Mouse (Mus musculus) forebrain, embryonic 10.5 days (tissue): ENCODE measurements around the gene Olfr305. TPM values are rescaled to one million over a fixed set of nuclear protein-coding genes. Genes with fewer than 3 reads are reported as not detected.
"Not testable (repeated sequence)": the region's sequence is repeated elsewhere in the genome, so short reads cannot be mapped to it uniquely, and the experiment has no call there.

Source experiments
- DNase-seq: peaks from one replicate; pipeline ENCODE4 v3.0.0-alpha.2; 2017; ENCODE audit warnings: low spot score; ENCODE audit errors: extremely low spot score
- H3K27ac ChIP-seq: fragments of 300-500 bp; sonication (generic); 2 replicates; pipeline ENCODE4 v1.5.1; 2016; ENCODE audit warnings: mild to moderate bottlenecking
- H3K27me3 ChIP-seq: fragments of 300-500 bp; sonication (generic); 2 replicates; pipeline ENCODE4 v1.6.1; 2016; ENCODE audit warnings: mild to moderate bottlenecking; ENCODE audit not compliant: poor library complexity, severe bottlenecking
- H3K36me3 ChIP-seq: fragments of 300-500 bp; sonication (generic); replicated peaks from 2 replicates; pipeline ENCODE4 v1.6.1; 2016; ENCODE audit warnings: mild to moderate bottlenecking, moderate library complexity
- H3K4me1 ChIP-seq: fragments of 300-500 bp; sonication (generic); 2 replicates; pipeline ENCODE4 v1.6.1; 2016
- H3K4me3 ChIP-seq: fragments of 300-500 bp; sonication (generic); 2 replicates; pipeline ENCODE4 v1.5.1; 2016; ENCODE audit warnings: mild to moderate bottlenecking, moderate library complexity
- H3K9me3 ChIP-seq: fragments of 300-500 bp; sonication (generic); 2 replicates; pipeline ENCODE4 v1.6.1; 2016; ENCODE audit warnings: mild to moderate bottlenecking, moderate library complexity
- WGBS: fragments of 180-500 bp; shearing (Covaris S2); methylation state at CpG from one replicate; pipeline ENCODE4 v1.1.7; 2016; 5-methylcytosine and 5-hydroxymethylcytosine counted together
- polyA plus RNA-seq: library from polyadenylated mRNA; unstranded; fragments of >200 nt; fragmentation: Nextera tagmentation; extraction: Ambion mirVana; gene quantifications from 2 replicates; pipeline ENCODE4 v1.2.1, GENCODE M21; 2016

Olfr305 gene
- polyA plus RNA-seq: not detected in 2 replicates

GRCm38 (mm10) chr7:86366828-86367227 lies at the start of gene Olfr305:
Olfr305 (minus strand) TSS chr7:86366928.
- Histone ChIP-seq H3K27me3 (no peaks in the 10 kb centered on the region), H3K27ac (no peak within 1 kb of the TSS), H3K4me1 (no peaks in the 10 kb centered on the region), H3K9me3 (no peaks in the 10 kb centered on the region), H3K4me3 (no peak within 1 kb of the TSS), H3K36me3 (no peaks in the 10 kb centered on the region)
- 85% methylated on average over 1 of the region's 1 CpGs for WGBS
- no peak for DNase-seq

GRCm38 (mm10) chr7:86403546-86403945 lies 36.8 kb upstream of the Olfr305 start, which contains the start of gene Olfr301:
Olfr301 (plus strand) TSS chr7:86403846.
- no peaks in the 10 kb centered on the region for H3K4me1 ChIP-seq
- H3K27me3 ChIP-seq: no peaks in the 10 kb centered on the region
- no peaks in the 10 kb centered on the region for H3K9me3 ChIP-seq
- no peak within 1 kb of the TSS for H3K4me3 ChIP-seq
- 88% methylated on average over 2 of the region's 2 CpGs for WGBS
- H3K27ac ChIP-seq: no peak within 1 kb of the TSS
- no peaks in the 10 kb centered on the region for H3K36me3 ChIP-seq
- no peak for DNase-seq

GRCm38 (mm10) chr7:86397689-86398088 lies 31.0 kb upstream of the Olfr305 start, which contains the start of gene Olfr303:
Olfr303 (minus strand) TSS chr7:86397789.
- Histone ChIP-seq H3K27ac (no peak within 1 kb of the TSS), H3K4me1 (no peaks in the 10 kb centered on the region), H3K27me3 (no peaks in the 10 kb centered on the region), H3K4me3 (no peak within 1 kb of the TSS), H3K36me3 (no peaks in the 10 kb centered on the region), H3K9me3 (no peaks in the 10 kb centered on the region)
- no peak for DNase-seq

- no peaks in the 10 kb centered on the region for H3K36me3 ChIP-seq
- H3K4me3 ChIP-seq: no peak within 1 kb of the TSS
- 73% methylated on average over 1 of the region's 1 CpGs for WGBS
- no peaks in the 10 kb centered on the region for H3K27me3 ChIP-seq
- no peak for DNase-seq
- no peak within 1 kb of the TSS for H3K27ac ChIP-seq
- no peaks in the 10 kb centered on the region for H3K9me3 ChIP-seq
- no peaks in the 10 kb centered on the region for H3K4me1 ChIP-seq
Measured at GRCm38 (mm10) chr7:86386558-86386957, 19.8 kb upstream of the Olfr305 start, which contains the start of gene Olfr304. Olfr304 (minus strand) TSS chr7:86386658.

GRCm38 (mm10) chr7:86385769-86386168 lies 19.0 kb upstream of the Olfr305 start:
- DNase-seq: no peak
- Histone ChIP-seq H3K9me3 (no peaks in the 10 kb centered on the region), H3K4me1 (no peaks in the 10 kb centered on the region), H3K36me3 (no peaks in the 10 kb centered on the region), H3K27ac (no peak overlapping the region), H3K4me3 (no peak overlapping the region), H3K27me3 (no peaks in the 10 kb centered on the region)
- 79% methylated on average over 3 of the region's 3 CpGs for WGBS

GRCm38 (mm10) chr7:86346296-86346695 lies 20.4 kb downstream of the Olfr305 start:
- not testable (repeated sequence) for H3K9me3 ChIP-seq, H3K27ac ChIP-seq, H3K4me1 ChIP-seq, H3K36me3 ChIP-seq, H3K4me3 ChIP-seq, DNase-seq, H3K27me3 ChIP-seq
- 95% methylated on average over 9 of the region's 9 CpGs for WGBS

GRCm38 (mm10) chr7:86344253-86344652 lies 22.5 kb downstream of the Olfr305 start:
- Histone ChIP-seq H3K9me3 (no peaks in the 10 kb centered on the region; the same call in 1 of the 2 replicates), H3K4me3 (no peak overlapping the region), H3K27ac (no peak overlapping the region), H3K4me1 (no peaks in the 10 kb centered on the region), H3K36me3 (no peaks in the 10 kb centered on the region), H3K27me3 (no peaks in the 10 kb centered on the region)
- DNase-seq: no peak
- 70% methylated on average over 3 of the region's 3 CpGs for WGBS

- Histone ChIP-seq H3K9me3 (no peaks in the 10 kb centered on the region), H3K27ac (no peak overlapping the region), H3K36me3 (no peaks in the 10 kb centered on the region), H3K27me3 (no peaks in the 10 kb centered on the region), H3K4me1 (no peaks in the 10 kb centered on the region), H3K4me3 (no peak overlapping the region)
- no peak for DNase-seq
- WGBS: 83% methylated on average over 14 of the region's 14 CpGs
Measured at GRCm38 (mm10) chr7:86342881-86343565, 23.7 kb downstream of the Olfr305 start.

- WGBS: 84% methylated on average over 1 of the region's 1 CpGs
Measured at GRCm38 (mm10) chr7:86337486-86337885, 29.2 kb downstream of the Olfr305 start, which contains the start of gene Olfr307. Olfr307 (minus strand) TSS chr7:86337586.

GRCm38 (mm10) chr7:86325530-86325929 lies 41.2 kb downstream of the Olfr305 start, which contains the start of gene Olfr308:
Olfr308 (minus strand) TSS chr7:86325630.
- H3K27me3 ChIP-seq: no peaks in the 10 kb centered on the region
- no peak within 1 kb of the TSS for H3K27ac ChIP-seq
- H3K36me3 ChIP-seq: no peaks in the 10 kb centered on the region
- no peak within 1 kb of the TSS for H3K4me3 ChIP-seq
- H3K9me3 ChIP-seq: no peaks in the 10 kb centered on the region
- DNase-seq: no peak
- H3K4me1 ChIP-seq: no peaks in the 10 kb centered on the region

More at GRCm38 (mm10) chr7:86337486-86337885, 29.2 kb downstream of the Olfr305 start, which contains the start of gene Olfr307:
- Histone ChIP-seq H3K27ac (no peak within 1 kb of the TSS), H3K27me3 (no peaks in the 10 kb centered on the region), H3K9me3 (no peaks in the 10 kb centered on the region), H3K4me3 (no peak within 1 kb of the TSS), H3K36me3 (no peaks in the 10 kb centered on the region), H3K4me1 (no peaks in the 10 kb centered on the region)
- no peak for DNase-seq

GRCm38 (mm10) chr7:86321323-86321722 lies 45.4 kb downstream of the Olfr305 start:
- H3K4me3 ChIP-seq: no peak overlapping the region
- DNase-seq: no peak
- no peaks in the 10 kb centered on the region for H3K9me3 ChIP-seq
- H3K4me1 ChIP-seq: no peaks in the 10 kb centered on the region
- no peaks in the 10 kb centered on the region for H3K36me3 ChIP-seq
- H3K27me3 ChIP-seq: no peaks in the 10 kb centered on the region
- no peak overlapping the region for H3K27ac ChIP-seq
- WGBS: 93% methylated on average over 2 of the region's 2 CpGs

GRCm38 (mm10) chr7:86313608-86314007 lies 53.1 kb downstream of the Olfr305 start, which contains the start of gene Olfr309:
Olfr309 (minus strand) TSS chr7:86313708.
- H3K9me3 ChIP-seq: no peaks in the 10 kb centered on the region
- H3K4me3 ChIP-seq: no peak within 1 kb of the TSS
- no peak for DNase-seq
- H3K4me1 ChIP-seq: no peaks in the 10 kb centered on the region
- H3K27ac ChIP-seq: no peak within 1 kb of the TSS
- 84% methylated on average over 2 of the region's 2 CpGs for WGBS
- no peaks in the 10 kb centered on the region for H3K27me3 ChIP-seq
- H3K36me3 ChIP-seq: no peaks in the 10 kb centered on the region
